Mouse (Mus musculus): Measurements from ENCODE around the gene Osbpl7.
A peak's percentile ranks its signal among the peaks of the same experiment; 100 is the strongest.

Osbpl7 gene

DNA sequence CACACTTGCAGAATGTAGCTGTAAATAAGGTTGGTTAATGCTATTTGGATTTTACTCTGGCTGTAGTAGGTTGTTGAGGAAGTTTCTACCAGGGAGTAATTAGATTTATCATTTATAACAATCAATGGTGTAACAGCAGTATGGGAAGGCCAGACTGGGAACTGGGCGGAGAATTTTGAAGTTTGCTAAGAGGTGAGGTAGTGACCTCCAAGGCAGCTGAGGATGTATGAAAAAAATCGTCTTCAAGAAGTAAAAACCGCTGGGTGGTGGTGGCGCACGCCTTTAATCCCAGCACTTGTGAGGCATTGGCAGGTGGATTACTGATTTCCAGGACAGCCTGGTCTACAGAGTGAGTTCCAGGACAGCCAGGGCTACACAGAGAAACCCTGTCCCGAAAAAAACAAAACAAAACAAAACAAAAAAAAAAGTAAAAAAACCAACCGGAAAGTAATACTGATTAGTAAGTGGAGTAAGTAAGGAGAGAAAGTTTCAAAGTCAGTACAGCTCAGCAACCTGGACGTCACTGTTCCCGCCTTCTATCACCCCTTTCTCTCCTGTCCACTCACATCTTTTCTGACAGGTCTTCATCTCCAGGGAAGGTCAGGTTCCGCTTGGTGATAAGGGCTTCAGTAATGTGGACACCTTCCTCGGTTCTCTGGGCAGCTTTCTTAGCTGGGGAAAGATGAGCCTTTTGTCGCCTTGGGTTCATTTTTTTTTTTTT lies 10.0 kb upstream of the Osbpl7 start:
- no peak for DNase-seq

DNA sequence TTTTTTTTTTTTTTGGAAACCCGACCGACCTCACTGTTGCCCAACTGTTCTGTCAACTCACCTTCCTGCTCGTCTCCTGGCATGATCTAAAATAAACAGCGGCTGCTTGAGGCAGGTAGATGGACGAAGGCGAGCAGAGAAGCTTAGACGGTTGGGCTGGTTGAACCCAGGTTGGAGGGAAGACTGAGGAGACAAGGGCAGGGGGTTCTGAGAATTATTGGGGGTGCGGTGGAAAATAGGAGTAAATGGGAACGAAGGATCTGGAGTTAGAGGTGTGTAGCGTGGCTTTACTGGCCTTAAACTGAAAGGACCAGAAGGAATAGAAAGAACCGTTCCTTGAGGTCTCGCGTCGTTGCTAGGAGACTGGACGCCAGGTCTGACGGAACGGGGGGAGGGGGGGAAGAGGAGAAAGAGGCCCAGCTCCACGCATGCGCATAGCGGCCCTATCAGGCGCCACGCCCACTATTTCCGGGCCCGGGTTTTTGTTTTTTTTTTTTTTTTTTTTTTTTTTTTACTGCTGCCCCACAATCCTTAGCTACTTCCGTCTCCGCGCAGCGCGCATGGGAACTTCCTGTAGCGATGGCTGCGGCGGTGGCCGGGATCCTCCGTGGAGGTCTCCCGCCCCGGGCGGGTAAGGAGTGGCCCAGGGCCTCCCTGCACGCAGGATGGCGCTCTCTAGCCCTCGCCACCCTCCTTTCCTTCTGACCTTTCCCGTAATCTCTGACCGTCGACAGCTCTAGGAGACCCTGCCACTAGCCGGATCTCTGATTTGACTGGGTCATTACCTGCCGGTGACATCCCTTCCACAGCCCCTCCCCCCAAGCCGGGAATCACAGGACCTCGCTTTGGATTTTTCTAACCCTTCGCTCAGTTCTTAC lies 9.2 kb upstream of the Osbpl7 start, which contains the start of the genes Lrrc46 and Mrpl10:
Gene Lrrc46 (minus strand): TSS at position 386 of the 878 bp plus-strand sequence.
Gene Mrpl10 (plus strand): TSS at position 539 of the 878 bp plus-strand sequence.
- DNase-seq = peak; percentile 83

- DNase-seq = no peak
These were observed 5.5 kb upstream of the Osbpl7 start for GRCm38 (mm10) chr11:97044902-97045301.

DNA sequence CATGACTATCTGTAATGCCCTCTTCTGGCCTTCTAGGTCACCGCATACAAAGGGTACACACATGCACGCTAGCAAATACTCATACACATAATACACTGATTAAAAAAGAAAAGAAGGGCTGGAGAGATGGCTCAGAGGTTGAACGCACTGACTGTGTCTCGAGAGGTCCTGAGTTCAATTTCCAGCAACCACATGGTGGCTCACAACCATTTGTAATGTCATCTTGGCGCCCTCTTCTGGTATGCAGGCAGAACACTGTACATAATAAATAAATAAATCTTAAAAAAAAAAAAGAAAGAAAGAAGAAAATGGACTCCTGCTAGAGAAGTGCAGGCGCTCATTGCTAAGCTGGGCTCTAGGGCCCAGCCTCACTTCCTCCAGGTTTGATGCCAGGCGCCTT lies 4.6 kb upstream of the Osbpl7 start:
- DNase-seq = no peak

DNA sequence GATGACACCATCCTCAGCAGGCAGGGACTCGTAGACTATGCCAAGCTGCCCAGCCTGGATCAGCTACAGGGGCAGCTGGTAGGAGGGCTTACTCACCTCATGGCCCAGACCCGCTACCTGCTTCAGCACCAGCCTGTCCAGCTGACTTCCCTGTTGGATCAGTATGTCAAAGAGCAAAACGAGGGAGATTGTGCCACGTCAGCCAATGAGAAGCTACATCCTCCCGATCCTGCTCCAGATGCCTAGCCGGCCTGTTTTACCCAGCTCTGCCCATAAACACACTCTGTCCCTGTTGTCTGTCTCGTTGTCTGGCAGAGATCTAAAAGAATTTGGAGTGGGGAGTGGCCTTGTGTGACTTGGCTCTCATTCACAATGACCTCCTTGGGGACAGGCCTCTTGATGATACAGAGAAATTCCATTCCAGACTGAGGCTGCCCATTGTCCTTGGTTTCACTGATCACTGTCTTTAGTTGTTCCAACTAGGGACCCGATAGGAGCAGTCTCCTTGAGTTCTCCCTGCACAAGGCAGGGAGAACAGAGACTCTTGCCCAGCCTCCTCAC lies 2.3 kb upstream of the Osbpl7 start:
- DNase-seq = no peak

DNA sequence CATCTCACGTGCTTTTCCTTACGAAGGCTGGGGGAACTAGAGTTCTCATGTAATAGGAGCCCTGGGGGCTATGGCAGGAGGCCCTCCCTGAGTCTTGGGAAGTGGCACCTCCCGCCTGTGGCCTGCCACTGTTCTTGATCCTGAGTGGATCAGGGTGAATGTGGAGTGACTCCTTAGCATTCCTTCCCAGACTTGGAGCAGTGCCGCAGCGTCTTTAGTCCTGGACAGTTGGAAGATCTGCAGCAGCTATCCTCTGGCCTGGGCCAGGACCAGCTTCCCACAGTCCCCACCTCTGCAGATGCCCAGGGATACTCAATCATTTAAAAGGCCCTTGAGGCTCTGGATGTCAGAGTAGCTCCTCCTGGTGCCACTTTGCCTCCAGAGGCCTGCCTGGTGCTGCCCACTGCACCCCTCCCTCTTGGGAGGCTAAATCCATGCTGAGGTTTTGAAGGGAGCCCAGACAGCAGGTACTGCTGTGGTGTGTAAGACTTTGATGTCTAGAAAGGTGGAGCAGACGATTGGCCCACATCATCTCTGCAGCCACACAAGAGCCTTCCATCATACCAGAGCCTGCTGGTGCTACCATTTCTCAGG lies 839 bp upstream of the Osbpl7 start:
- DNase-seq = no peak

- DNase-seq = no peak
These were observed 637 bp downstream of the Osbpl7 start for GRCm38 (mm10) chr11:97050944-97051586.

DNA sequence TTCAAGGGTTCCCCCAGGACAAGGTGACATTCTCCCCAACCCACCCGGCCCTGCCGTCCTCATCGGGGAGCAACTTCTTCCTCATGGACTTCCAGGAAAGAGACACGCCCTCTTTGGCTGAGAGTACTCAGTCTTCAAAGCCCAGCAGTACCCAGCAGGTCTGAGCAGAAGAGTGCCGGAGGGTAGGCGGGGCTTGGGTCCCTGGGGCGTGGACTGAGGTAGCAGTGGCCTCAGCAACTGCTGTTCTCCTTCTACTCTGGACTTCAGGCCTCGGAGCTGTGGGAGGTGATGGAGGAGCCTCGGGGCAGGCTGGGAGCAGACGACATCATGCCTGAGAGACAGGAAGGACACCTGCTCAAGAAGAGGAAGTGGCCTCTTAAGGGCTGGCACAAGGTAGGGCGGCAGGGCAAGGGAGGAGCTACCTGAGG lies 1.8 kb downstream of the Osbpl7 start:
- DNase-seq = peak; percentile 59

DNA sequence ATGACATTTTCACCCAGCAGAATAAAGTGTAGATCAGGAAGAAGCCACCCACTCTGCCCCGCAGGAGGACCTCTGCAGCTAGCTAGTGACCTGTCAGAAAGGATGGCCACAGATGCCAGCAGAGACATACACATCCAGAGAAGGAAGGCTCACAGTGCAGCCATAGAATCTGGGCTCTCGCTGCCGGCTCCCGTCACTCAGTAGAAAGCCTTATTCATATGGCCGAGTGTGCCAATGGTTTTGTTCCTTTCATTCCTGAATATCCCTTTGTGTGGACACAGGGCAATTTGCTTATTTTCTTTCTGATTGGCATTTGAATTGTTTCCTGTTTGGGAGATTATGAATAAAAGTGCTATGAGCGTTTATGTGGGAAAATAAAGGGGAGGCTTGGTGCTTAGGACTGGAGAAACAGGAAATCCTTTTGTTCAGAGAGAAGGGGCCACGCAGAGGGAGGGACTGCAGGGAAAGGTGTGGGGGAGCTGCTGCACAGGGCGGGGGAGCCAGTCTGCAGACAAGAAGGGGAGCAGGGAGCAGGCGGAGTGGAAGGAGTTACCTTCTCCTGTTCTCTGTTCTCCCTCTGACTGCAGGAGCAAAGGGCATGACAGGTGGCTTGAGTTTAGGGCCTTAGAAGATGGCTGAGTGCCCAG lies 13.0 kb downstream of the Osbpl7 start:
- DNase-seq = no peak

DNA sequence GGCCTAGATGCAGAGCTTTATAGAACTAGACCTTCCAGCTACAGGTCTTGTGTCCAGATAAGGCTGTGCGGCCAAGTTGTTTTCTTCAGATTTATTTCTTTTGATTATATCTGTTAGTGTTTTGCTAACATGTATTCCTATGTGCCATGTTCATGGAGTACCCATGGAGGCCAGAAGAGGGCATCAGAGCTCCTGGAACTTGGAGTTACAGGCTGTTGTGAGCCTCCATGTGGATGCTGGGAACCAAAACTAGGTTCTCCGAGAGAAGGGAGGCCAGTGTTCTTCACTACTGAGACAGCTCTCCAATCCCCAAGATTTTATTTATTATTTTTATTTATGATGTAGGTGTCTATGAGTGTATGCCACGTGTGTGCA lies 13.5 kb downstream of the Osbpl7 start:
- no peak for DNase-seq

DNA sequence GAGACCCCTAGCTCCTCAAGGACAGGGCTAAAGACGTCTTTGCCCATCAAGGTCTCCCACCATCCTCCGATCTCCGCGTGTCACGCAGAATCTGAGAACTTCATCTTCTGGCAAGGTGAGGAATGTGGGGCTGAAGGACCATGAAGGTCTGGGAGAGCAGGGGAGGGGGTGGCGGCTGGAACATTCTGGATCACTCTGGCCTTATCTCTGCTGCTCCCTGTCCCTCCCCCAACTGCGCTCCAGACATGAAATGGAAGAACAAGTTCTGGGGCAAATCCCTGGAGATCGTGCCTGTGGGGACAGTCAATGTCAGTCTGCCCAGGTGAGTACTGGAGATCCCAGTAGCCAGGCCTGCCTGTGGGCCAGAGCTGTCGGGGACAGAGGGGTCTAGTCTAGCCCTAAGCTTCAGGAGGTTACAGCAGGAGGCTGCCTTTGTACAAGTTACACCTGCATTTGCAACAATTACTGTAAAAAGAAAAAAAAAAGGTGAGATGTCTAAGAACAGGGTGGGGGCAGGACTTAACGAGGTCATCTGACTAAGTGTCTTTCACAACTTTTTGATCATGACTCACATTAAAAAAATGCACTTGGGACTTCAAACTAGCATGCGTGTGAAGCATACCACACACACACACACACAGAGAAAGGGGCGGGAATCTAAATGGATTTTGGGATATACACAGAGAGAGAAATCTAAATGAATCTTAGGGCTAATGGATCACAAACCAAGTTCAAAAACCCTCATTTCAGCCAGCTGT lies 15.3 kb downstream of the Osbpl7 start:
- DNase-seq = no peak

- no peak for DNase-seq
These were observed 16.4 kb downstream of the Osbpl7 start for GRCm38 (mm10) chr11:97066656-97067360.

- DNase-seq = no peak
These were observed 18.9 kb downstream of the Osbpl7 start for GRCm38 (mm10) chr11:97069333-97069732.

DNA sequence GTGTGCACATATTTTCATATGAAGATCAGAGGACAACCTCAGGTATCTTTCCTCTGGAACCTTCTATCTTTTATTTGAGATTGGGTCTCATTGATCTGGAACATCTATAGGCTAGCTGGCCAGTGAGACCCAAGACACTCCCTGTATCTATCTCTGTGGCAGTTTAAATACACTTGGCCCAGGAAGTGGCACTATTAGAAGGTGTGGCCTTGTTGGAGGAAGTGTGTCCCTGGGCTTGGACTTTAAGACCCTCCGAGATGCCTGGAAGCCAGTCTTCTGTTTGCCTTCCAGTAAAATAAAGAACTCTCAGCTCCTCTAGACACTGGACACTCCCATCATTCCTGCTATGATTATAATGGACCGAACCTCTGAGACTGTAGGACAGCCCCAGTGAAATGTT lies 19.3 kb downstream of the Osbpl7 start:
- no peak for DNase-seq

DNA sequence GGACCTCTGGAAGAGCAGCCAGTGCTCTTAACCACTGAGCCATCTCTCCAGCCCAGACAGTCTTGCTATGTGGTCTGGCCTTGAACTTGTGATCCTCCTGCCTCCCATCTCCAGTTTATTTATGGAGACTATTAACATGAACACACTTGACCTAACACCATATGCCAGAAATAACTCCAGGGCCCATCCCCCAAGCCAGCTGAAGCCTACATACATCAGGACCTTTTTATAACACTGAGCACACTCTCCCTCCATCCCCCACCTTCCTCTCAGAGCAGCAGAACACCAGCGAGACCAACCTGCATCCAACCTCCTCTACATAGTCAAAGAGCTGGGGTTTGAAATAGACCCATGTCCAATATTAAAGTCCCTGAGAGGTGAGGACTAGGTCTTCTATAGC lies 20.7 kb downstream of the Osbpl7 start:
- no peak for DNase-seq

DNA sequence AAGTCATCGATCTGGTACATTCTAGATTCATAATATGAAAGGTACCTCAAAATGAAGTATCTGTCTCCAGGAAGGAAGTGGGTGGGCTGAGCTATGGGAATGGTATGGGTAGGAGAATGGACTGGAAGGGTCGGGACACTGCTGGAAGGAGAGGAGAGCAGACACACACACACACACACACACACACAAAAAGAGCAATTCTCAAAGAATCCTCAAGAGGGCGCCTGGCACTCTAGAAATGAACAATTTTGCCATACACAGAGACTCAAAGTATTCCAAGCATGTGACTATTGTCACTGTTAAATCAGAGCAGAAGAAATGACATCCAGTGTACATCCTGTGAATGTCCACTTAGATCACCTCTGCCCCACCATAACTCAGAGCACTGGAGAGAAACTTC lies 22.1 kb downstream of the Osbpl7 start:
- DNase-seq = no peak

DNA sequence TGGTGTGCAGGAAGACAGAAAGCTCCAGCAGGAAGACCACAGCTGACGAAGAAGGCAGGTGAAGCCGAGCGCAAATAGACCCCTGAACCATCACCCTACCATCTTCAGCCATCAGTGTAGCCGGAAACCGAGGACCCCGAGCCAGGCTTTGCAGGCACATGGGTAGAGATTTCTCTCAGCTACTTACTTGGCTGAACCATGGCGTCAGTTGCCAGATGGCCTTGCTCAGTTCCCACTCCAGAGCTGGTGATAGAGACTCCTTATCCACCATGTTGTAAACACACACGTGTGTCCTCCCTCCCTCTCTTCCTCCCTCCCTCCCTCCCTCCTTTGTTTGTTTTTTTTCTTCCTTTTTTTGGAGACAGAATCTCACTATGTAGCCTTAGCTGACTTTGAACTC lies 23.8 kb downstream of the Osbpl7 start:
- no peak for DNase-seq

- DNase-seq = no peak
These were observed 28.3 kb downstream of the Osbpl7 start for GRCm38 (mm10) chr11:97078751-97079150.

- DNase-seq = no peak
These were observed 29.9 kb downstream of the Osbpl7 start for GRCm38 (mm10) chr11:97080291-97080690.

GRCm38 (mm10) chr11:97082977-97083376 lies 32.5 kb downstream of the Osbpl7 start:
- peak; percentile 14 for DNase-seq
